Mouse (Mus musculus): ENCODE measurements at regions not wholly inside any gene's neighbourhood (a gene's known extent, or its start where the extent isn't known, plus 50 kb on each side); places are given as distances from the start of the nearest gene placed in this dataset.

DNA sequence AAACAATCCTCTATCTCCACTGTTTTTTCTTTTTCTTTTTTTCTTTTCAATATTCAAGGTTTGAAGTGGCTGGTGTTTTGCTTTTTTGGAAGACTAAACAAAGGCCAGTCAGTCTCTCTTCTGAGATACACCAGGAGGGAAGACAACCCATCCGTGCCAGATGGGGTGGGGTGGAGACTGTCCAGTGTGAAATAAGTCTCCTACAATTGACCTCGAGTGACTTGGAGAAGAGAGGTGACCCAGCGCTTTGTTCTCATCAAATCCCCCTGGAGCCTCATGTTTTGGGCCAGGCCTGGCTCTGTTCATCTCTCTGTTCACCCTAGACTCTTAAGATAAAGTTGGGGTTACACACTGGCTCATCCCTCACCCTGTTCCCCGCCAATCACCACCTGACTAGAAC is 169.2 kb upstream of the Tbca start:
- DNase-seq (ENCODE audit: low read depth): no peak
- TF ChIP-seq CTCF (IDR thresholded peaks at IDR 0.05; ENCODE audit: borderline replicate concordance, extremely low read depth, insufficient read depth, insufficient read length) (no peak), POLR2A (IDR thresholded peaks at IDR 0.05; ENCODE audit: borderline replicate concordance, extremely low read depth, insufficient read depth, insufficient read length, poor library complexity, severe bottlenecking) (no peak)

DNA sequence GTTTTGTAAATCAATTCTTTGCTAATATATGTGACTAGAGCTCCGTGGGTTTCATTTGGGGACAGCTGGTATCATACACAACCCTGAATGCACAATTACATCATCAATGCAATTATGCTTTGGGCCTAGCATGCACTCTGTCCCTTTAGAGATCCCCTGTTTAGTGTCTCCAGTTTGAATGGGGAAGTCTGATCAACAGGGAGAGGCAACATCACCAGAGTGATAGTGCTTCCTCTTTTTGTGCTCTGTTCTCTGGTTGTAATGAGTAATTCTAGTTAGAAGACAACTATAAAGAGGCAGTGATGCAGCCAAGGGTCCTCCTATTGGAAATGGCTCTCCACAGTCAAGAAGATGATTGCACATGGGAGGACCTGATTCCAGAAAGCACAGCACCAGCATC is 158.7 kb upstream of the Tbca start:
- TF ChIP-seq POLR2A (IDR thresholded peaks at IDR 0.05; ENCODE audit: borderline replicate concordance, extremely low read depth, insufficient read depth, insufficient read length, poor library complexity, severe bottlenecking) (no peak), CTCF (IDR thresholded peaks at IDR 0.05; ENCODE audit: borderline replicate concordance, extremely low read depth, insufficient read depth, insufficient read length) (no peak)
- DNase-seq (ENCODE audit: low read depth): no peak

DNA sequence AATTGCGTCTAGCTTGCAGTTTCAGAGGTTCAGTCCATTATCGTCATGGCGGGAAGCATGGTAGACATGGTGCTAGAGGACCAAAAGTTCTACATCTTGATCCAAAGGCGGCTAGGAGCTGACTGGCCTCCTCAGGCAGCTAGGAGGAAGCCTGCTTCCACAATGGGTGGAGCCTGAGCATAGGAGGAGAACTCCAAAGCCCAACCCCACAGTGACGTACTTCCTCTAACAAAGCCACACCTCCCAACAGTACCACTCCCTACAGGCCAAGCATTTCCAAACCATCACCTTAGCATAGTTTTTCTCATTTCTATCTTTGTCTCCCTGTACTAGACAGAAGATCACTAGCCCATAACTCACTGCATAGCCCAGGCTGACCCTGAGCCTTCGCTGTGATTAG is 158.0 kb upstream of the Tbca start:
- TF ChIP-seq POLR2A (IDR thresholded peaks at IDR 0.05; ENCODE audit: borderline replicate concordance, extremely low read depth, insufficient read depth, insufficient read length, poor library complexity, severe bottlenecking) (no peak), CTCF (IDR thresholded peaks at IDR 0.05; ENCODE audit: borderline replicate concordance, extremely low read depth, insufficient read depth, insufficient read length) (no peak)
- DNase-seq (ENCODE audit: low read depth): no peak

DNA sequence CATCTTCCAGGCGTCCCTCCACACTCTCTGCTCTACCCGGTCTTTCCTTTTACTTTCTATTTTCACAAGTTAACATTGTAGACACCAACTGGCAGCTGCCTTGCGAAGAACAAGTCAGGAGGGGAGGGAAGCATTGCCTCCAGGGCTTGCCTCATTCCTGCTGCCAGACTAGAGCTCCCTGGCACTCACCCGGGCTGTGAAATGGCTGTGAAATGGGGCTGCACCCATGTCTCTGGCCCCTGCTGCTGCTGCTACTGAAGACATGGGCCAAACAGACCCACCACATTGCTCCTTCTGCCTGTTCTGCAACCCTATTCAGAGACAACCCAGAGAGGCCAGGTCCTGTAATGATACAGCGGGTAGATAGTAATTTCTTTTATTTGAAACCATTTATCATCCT is 156.0 kb upstream of the Tbca start:
- peak; percentile 60 for DNase-seq (ENCODE audit: low read depth)
- TF ChIP-seq CTCF (IDR thresholded peaks at IDR 0.05; ENCODE audit: borderline replicate concordance, extremely low read depth, insufficient read depth, insufficient read length) (no peak), POLR2A (IDR thresholded peaks at IDR 0.05; ENCODE audit: borderline replicate concordance, extremely low read depth, insufficient read depth, insufficient read length, poor library complexity, severe bottlenecking) (no peak)

DNA sequence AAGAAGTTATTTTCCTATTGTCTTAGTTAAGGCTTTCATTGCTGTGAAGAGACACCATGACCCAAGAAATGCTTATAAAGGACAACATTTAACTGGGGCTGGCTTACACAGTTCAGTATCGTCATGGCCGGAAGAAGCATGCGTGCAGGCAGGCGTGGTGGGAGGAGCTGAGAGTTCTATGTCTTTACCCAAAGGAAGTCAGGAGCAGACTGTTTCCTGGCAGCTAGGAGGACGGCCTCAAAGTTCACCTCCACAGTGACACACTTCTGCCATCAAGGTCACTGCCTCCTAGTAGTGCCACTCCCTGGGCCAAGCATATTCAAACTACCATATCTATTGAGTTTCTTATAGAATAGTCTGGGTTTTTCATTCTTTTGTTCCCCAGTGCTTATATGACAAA is 148.4 kb upstream of the Tbca start:
- DNase-seq (ENCODE audit: low read depth): no peak

DNA sequence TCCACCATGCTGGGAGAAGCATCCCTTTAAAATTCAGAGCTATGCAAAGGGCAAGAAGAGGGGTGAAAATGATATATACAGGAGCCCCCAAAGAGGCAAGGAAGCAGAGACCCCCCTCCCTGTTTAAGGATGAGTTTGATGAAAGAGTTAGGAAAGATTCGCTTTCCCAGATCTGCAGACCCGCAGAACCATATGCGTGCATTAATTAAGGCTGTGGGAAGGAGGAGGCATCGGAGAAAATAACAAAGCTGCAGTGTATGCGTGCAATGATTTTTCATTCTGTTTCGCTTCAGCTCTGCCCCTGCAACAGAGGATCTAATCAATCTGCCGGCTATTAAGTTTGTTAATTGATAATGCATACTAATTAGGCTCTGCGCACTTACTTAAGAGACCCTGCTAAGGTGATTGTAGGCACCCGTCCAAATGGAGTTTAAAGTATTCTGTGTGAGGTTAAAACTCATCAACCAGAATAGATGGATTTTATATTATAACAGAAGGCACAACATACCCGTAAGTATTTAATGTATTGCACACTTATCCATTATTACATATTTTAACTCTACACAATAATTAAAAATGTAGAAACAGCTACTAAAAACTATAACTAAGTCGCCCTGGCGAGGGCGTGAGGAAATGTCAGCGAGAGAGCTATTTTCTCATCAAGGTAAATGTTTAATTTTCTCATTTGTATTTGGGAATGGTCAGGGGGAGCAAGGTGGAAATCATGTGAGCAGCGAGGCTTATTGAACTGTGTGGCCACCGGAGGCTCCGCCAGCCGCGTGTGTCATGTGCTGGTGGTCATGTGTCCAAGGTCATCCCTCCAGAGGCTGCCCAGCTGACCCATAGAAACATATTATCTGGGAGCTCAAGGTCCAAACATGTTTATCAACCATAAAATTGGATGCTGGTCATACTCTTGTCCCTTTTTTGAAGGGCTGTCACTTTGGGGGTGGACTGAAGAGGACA is 143.2 kb upstream of the Tbca start:
- DNase-seq (ENCODE audit: low read depth): peak; percentile 53
- no peak for TF ChIP-seq POLR2A (IDR thresholded peaks at IDR 0.05; ENCODE audit: borderline replicate concordance, extremely low read depth, insufficient read depth, insufficient read length, poor library complexity, severe bottlenecking)
- TF ChIP-seq CTCF (IDR thresholded peaks at IDR 0.05; ENCODE audit: borderline replicate concordance, extremely low read depth, insufficient read depth, insufficient read length): no peak

More for the DNA sequence above, 148.4 kb upstream of the Tbca start:
- TF ChIP-seq POLR2A (IDR thresholded peaks at IDR 0.05; ENCODE audit: borderline replicate concordance, extremely low read depth, insufficient read depth, insufficient read length, poor library complexity, severe bottlenecking): no peak
- no peak for TF ChIP-seq CTCF (IDR thresholded peaks at IDR 0.05; ENCODE audit: borderline replicate concordance, extremely low read depth, insufficient read depth, insufficient read length)

DNA sequence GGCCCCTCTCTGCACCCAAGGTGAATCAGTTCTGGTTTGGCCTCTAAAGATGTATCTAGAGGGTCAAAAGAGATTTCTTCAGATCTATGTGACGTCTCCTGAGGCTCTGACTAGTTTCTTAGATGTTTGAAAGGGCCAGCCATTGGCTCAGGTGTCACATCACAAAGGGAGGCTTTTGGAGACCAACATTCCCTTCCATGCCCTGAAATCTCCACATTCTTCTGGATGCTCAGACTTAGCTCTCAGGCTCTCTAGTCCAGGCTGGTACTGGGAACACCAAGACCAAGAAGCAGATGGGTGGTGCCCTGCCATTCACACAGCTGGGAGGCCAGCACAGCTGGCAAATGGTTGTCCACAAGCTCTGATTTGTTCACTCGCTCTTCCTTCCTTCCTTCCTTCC is 142.4 kb upstream of the Tbca start:
- no peak for TF ChIP-seq CTCF (IDR thresholded peaks at IDR 0.05; ENCODE audit: borderline replicate concordance, extremely low read depth, insufficient read depth, insufficient read length)
- no peak for TF ChIP-seq POLR2A (IDR thresholded peaks at IDR 0.05; ENCODE audit: borderline replicate concordance, extremely low read depth, insufficient read depth, insufficient read length, poor library complexity, severe bottlenecking)
- no peak for DNase-seq (ENCODE audit: low read depth)

DNA sequence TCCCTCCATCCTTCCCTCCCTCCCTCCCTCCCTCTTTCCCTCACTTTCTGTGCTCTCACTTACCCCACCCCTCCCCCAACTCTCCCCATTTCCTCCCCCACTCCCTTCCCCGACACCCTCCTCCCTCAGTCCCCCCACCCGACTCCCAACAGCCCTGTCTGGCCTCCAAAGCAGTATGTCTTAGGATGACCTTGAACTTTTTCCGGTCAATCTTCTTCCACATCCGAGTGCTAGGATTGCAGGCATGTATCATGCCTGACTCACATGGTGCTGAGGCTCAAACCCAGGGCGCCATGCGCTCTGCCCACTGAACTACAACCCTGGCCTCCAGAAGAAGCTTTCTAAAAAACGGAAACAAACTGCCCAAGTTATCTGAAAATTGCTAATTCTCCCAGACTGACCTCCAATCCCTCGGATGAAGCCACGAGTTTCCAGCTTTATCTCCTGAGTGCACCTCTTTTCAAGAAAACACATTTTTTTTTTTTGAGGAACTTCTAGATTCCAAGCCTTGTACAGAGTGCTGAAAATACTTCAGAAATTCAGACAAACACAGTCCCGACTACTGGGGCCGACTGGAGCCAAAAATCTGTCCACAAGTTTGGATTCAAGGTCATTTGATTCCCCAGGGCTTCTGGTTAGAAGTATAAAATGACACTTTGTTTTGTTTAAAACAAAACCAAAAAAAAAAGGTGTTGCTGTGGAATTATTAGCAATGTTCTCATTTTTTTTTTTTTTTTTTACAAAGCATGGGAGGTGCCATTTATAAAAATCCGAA is 141.7 kb upstream of the Tbca start:
- TF ChIP-seq CTCF (IDR thresholded peaks at IDR 0.05; ENCODE audit: borderline replicate concordance, extremely low read depth, insufficient read depth, insufficient read length) (no peak), POLR2A (IDR thresholded peaks at IDR 0.05; ENCODE audit: borderline replicate concordance, extremely low read depth, insufficient read depth, insufficient read length, poor library complexity, severe bottlenecking) (no peak)
- no peak for DNase-seq (ENCODE audit: low read depth)

DNA sequence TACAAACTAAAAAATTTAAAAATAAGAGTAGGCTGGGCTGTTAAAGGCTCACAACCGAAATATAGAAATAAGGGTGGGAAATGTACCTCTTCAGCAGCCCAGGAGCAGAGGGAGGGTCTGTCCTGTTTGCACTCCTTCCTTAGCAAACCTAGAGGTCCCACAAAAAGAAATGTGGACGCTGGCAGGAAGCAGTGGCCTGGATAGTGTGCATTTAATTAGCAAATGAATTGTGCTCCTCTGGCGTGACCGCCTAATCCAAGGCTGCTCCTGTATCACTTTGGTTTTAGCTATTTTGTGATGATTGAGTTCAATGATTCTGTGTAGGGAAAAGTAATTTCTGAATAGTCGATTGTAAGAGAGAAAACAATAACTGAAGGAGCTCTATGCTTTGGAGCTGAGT is 141.1 kb upstream of the Tbca start:
- no peak for DNase-seq (ENCODE audit: low read depth)
- TF ChIP-seq CTCF (IDR thresholded peaks at IDR 0.05; ENCODE audit: borderline replicate concordance, extremely low read depth, insufficient read depth, insufficient read length): no peak
- no peak for TF ChIP-seq POLR2A (IDR thresholded peaks at IDR 0.05; ENCODE audit: borderline replicate concordance, extremely low read depth, insufficient read depth, insufficient read length, poor library complexity, severe bottlenecking)

DNA sequence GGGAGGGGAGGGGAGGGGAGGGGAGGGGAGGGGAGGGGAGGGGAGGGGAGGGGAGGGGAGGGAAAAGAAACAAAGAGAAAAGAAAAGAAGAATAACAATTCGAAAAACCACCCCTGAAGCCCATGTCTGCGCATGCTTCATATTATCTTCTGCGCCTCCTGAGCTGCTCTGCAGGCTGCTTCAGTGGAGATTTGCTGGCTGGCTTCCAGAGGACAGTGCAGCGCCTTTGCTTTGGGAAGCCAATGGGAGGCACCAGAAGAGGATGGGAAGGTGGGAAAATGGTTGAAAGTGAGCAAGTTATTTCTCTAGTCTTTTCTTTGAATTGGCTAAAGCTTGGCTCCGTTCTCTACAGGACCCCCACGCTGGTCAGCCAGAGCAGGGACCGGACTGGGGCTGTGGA is 137.8 kb upstream of the Tbca start:
- DNase-seq (ENCODE audit: low read depth): peak; percentile 39
- TF ChIP-seq CTCF (IDR thresholded peaks at IDR 0.05; ENCODE audit: borderline replicate concordance, extremely low read depth, insufficient read depth, insufficient read length): no peak

DNA sequence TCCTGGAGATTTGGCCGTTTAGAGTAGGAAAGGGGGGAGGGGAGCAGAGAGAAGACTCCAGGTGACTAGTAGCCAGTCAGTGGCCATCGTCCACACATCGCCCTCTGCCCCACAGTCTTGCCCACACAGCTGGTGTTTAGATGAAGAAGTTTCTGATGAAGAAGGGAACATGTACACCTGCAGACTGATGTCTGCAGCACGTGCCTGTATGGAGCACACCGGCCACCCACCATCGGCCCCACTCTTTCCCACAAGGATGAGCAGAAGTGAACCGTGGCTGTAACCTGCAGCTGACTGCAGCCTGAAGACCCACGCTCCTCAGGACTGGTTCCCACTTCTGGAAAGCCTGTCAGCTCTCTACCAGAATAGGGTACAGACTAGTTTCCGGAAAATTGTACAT is 121.1 kb upstream of the Tbca start:
- TF ChIP-seq POLR2A (IDR thresholded peaks at IDR 0.05; ENCODE audit: borderline replicate concordance, extremely low read depth, insufficient read depth, insufficient read length, poor library complexity, severe bottlenecking) (no peak), CTCF (IDR thresholded peaks at IDR 0.05; ENCODE audit: borderline replicate concordance, extremely low read depth, insufficient read depth, insufficient read length) (no peak)
- DNase-seq (ENCODE audit: low read depth): no peak

Measured in brain, embryonic 14.5 days (tissue).